Mouse (Mus musculus) intestine, embryonic 16.5 days (tissue): ENCODE data around the gene Fam72a. TPM values are rescaled to one million over a fixed set of nuclear protein-coding genes. Genes with fewer than 3 reads are reported as not detected.
A peak's percentile ranks its signal among the peaks of the same experiment; 100 is the strongest.

ENCODE experiments used
- ATAC-seq: fragments of 200-750 bp; cut with Nextera tagmentation; 2 replicates; pipeline ENCODE4 v1.8.0; 2017; ENCODE audit warnings: moderate TSS enrichment, moderate library complexity
- H3K27ac ChIP-seq: fragments of 300-500 bp; sonication (generic); 2 replicates; pipeline ENCODE4 v1.5.1; 2014; ENCODE audit warnings: mild to moderate bottlenecking, low read length
- H3K27me3 ChIP-seq: fragments of 300-500 bp; sonication (generic); replicated peaks from 2 replicates; pipeline ENCODE4 v1.6.1; 2014; ENCODE audit warnings: low read length, control low read depth, mixed read lengths; ENCODE audit not compliant: control insufficient read depth, insufficient read depth
- H3K36me3 ChIP-seq: fragments of 300-500 bp; sonication (generic); 2 replicates; pipeline ENCODE4 v1.6.1; 2014; ENCODE audit warnings: low read length, control low read depth; ENCODE audit not compliant: control insufficient read depth, insufficient read depth
- H3K4me1 ChIP-seq: fragments of 300-500 bp; sonication (generic); 2 replicates; pipeline ENCODE4 v1.6.1; 2014; ENCODE audit warnings: low read length, control low read depth, mixed read lengths; ENCODE audit not compliant: control insufficient read depth, insufficient read depth
- H3K4me2 ChIP-seq: fragments of 300-500 bp; sonication (generic); 2 replicates; pipeline ENCODE4 v1.6.1; 2014; ENCODE audit warnings: low read depth, low read length, control low read depth
- H3K4me3 ChIP-seq: fragments of 300-500 bp; sonication (generic); 2 replicates; pipeline ENCODE4 v1.5.1; 2014; ENCODE audit warnings: mild to moderate bottlenecking, low read length
- H3K9ac ChIP-seq: fragments of 300-500 bp; sonication (generic); 2 replicates; pipeline ENCODE4 v1.6.1; 2014; ENCODE audit warnings: low read depth, low read length
- H3K9me3 ChIP-seq: fragments of 300-500 bp; sonication (generic); 2 replicates; pipeline ENCODE4 v1.6.1; 2016; ENCODE audit warnings: low read length, control low read depth; ENCODE audit not compliant: control insufficient read depth
- WGBS: fragments of 180-500 bp; shearing (Covaris S2); extraction: QIAGEN DNeasy Blood & Tissue Kit; methylation state at CpG from one replicate; pipeline ENCODE4 v1.1.7; 2014; 5-methylcytosine and 5-hydroxymethylcytosine counted together
- polyA plus RNA-seq: library from polyadenylated mRNA; unstranded; fragments of >200 nt; fragmentation: Nextera tagmentation; extraction: Ambion mirVana; gene quantifications from 2 replicates; pipeline ENCODE4 v1.2.1, GENCODE M21; 2015

The Fam72a gene
- polyA plus RNA-seq, 1 experiment from 2014 or later, result 1.7 TPM

- no peak overlapping the region for H3K9ac ChIP-seq
- H3K4me3 ChIP-seq, result no peak overlapping the region
- ATAC-seq, result no peak
- 80% methylated on average over 7 of the region's 7 CpGs for WGBS
- no peaks in the 10 kb centered on the region for H3K9me3 ChIP-seq
- H3K4me1 ChIP-seq, result peaks cover 7% of the 10 kb centered on the region
- H3K36me3 ChIP-seq, result no peaks in the 10 kb centered on the region
- no peaks in the 10 kb centered on the region for H3K27me3 ChIP-seq
- H3K27ac ChIP-seq, result no peak overlapping the region
- H3K4me2 ChIP-seq, result no peak overlapping the region
Measured at GRCm38 (mm10) chr1:131543886-131544565, 16.3 kb downstream of the Fam72a start.

- Histone ChIP-seq H3K27ac (no peak overlapping the region), H3K9me3 (no peaks in the 10 kb centered on the region), H3K36me3 (no peaks in the 10 kb centered on the region), H3K4me1 (peaks cover 5% of the 10 kb centered on the region; the same call in 1 of the 2 replicates), H3K27me3 (no peaks in the 10 kb centered on the region), H3K9ac (no peak overlapping the region), H3K4me3 (no peak overlapping the region), H3K4me2 (no peak overlapping the region)
- WGBS, result 71% methylated on average over 13 of the region's 13 CpGs
- no peak for ATAC-seq
Measured at GRCm38 (mm10) chr1:131546798-131547690, 19.3 kb downstream of the Fam72a start.

- no peak overlapping the region for H3K27ac ChIP-seq
- H3K9ac ChIP-seq, result no peak overlapping the region; the same call in 1 of the 2 replicates
- no peak for ATAC-seq
- H3K36me3 ChIP-seq, result no peaks in the 10 kb centered on the region
- 36% methylated on average over 8 of the region's 8 CpGs for WGBS
- H3K4me2 ChIP-seq, result no peak overlapping the region
- H3K27me3 ChIP-seq, result no peaks in the 10 kb centered on the region
- peaks cover 5% of the 10 kb centered on the region; the same call in 1 of the 2 replicates for H3K4me1 ChIP-seq
- no peaks in the 10 kb centered on the region for H3K9me3 ChIP-seq
- no peak overlapping the region for H3K4me3 ChIP-seq
Measured at GRCm38 (mm10) chr1:131548494-131549365, 21.0 kb downstream of the Fam72a start.

GRCm38 (mm10) chr1:131551956-131552355, 24.3 kb downstream of the Fam72a start:
- H3K9me3 ChIP-seq, result no peaks in the 10 kb centered on the region
- H3K27ac ChIP-seq, result no peak overlapping the region
- H3K9ac ChIP-seq, result no peak overlapping the region
- H3K36me3 ChIP-seq, result no peaks in the 10 kb centered on the region
- no peak overlapping the region for H3K4me3 ChIP-seq
- no peak for ATAC-seq
- H3K4me2 ChIP-seq, result no peak overlapping the region
- H3K27me3 ChIP-seq, result no peaks in the 10 kb centered on the region
- H3K4me1 ChIP-seq, result peaks cover 8% of the 10 kb centered on the region; the same call in 1 of the 2 replicates
- 92% methylated on average over 2 of the region's 2 CpGs for WGBS

GRCm38 (mm10) chr1:131553428-131553827, 25.7 kb downstream of the Fam72a start:
- Histone ChIP-seq H3K27me3 (no peaks in the 10 kb centered on the region), H3K27ac (no peak overlapping the region), H3K9ac (no peak overlapping the region), H3K36me3 (no peaks in the 10 kb centered on the region), H3K4me1 (peaks cover 8% of the 10 kb centered on the region; the same call in 1 of the 2 replicates), H3K4me3 (no peak overlapping the region), H3K9me3 (no peaks in the 10 kb centered on the region), H3K4me2 (no peak overlapping the region)
- no peak for ATAC-seq

- Histone ChIP-seq H3K27ac (no peak overlapping the region), H3K9ac (0 out of 2 replicates have a peak overlapping the region, but pooled peaks have one; percentile 47), H3K36me3 (no peaks in the 10 kb centered on the region), H3K9me3 (no peaks in the 10 kb centered on the region), H3K4me3 (no peak overlapping the region), H3K27me3 (no peaks in the 10 kb centered on the region), H3K4me2 (peak overlapping the region; percentile 39; the same call in 1 of the 2 replicates), H3K4me1 (0 out of 2 replicates have a peak, but pooled peaks cover 2% of the 10 kb centered on the region)
- 10% methylated on average over 13 of the region's 13 CpGs for WGBS
- ATAC-seq, result peak; percentile 81
Measured at GRCm38 (mm10) chr1:131555042-131555812, 27.5 kb downstream of the Fam72a start.

- no peak for ATAC-seq
- Histone ChIP-seq H3K4me1 (no peaks in the 10 kb centered on the region), H3K9me3 (no peaks in the 10 kb centered on the region), H3K27me3 (no peaks in the 10 kb centered on the region), H3K4me2 (no peak overlapping the region), H3K36me3 (no peaks in the 10 kb centered on the region), H3K9ac (no peak overlapping the region), H3K27ac (no peak overlapping the region), H3K4me3 (no peak overlapping the region)
Measured at GRCm38 (mm10) chr1:131560500-131560899, 32.8 kb downstream of the Fam72a start.

- Histone ChIP-seq H3K4me2 (no peak overlapping the region), H3K36me3 (no peaks in the 10 kb centered on the region), H3K9me3 (no peaks in the 10 kb centered on the region), H3K4me1 (no peaks in the 10 kb centered on the region), H3K4me3 (no peak overlapping the region), H3K27ac (no peak overlapping the region), H3K27me3 (no peaks in the 10 kb centered on the region), H3K9ac (no peak overlapping the region)
- WGBS, result 85% methylated on average over 2 of the region's 2 CpGs
- ATAC-seq, result no peak
Measured at GRCm38 (mm10) chr1:131562081-131562480, 34.4 kb downstream of the Fam72a start.
